Mouse (Mus musculus): ENCODE measurements around the gene Aacs. TPM values are rescaled to one million over a fixed set of nuclear protein-coding genes. Genes with fewer than 3 reads are reported as not detected.
"Not testable (repeated sequence)": the region's sequence is repeated elsewhere in the genome, so short reads cannot be mapped to it uniquely, and the experiment has no call there.

Aacs gene
- 35.5 and 42.4 TPM in 2 replicates for polyA plus RNA-seq (2012; rRNA removed)
- 35.9 and 43.3 TPM in 2 replicates for polyA plus RNA-seq (2014; fragmentation: Nextera tagmentation; extraction: Ambion mirVana)

DNA sequence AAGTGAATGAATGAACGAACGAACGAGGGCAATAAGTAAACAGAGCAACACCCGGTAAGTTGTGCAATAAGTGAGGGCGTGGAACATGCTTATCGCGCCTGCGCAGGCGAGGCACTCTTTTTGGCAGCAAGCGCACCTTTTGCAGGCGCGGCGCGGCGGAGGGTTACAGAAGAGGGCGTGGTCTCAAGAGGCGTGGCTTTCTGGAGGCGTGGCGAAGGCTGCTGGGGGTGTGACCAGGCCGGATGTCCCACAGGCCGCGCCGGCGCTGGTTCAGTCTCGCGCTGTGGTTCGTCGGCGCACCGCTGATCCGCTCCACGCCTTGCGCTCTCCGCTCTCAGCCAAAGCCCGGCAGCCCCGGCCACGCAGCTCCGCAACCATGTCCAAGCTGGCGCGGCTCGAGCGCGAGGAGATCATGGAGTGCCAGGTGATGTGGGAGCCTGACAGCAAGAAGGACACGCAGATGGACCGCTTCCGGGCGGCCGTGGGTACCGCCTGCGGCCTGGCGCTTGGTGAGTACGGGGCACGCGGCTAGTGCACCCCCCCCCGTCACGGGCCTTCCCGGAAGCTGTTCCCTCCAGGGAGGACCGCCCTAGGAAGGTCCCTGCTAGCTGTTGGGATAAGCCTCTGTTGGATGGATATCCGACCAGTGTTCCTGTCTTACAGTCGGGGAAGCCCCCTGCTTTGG, at the start of gene Aacs:
Aacs (plus strand) TSS at position 214 of the 685 bp plus-strand sequence.
- Histone ChIP-seq H3K4me3 (replicated peaks; ENCODE audit: low read length) (peak within 1 kb of the TSS; percentile 66), H3K27ac (replicated peaks; ENCODE audit: low read depth, low read length) (0 out of 2 replicates have a peak within 1 kb of the TSS, but pooled peaks have one; percentile 39), H3K36me3 (ENCODE audit: control insufficient read depth, insufficient read depth, low read length) (peaks cover 7% of the 10 kb centered on the region; the same call in 1 of the 2 replicates), H3K9ac (ENCODE audit: low read depth, low read length, severe bottlenecking) (peak within 1 kb of the TSS; percentile 66), H3K27me3 (ENCODE audit: control insufficient read depth, insufficient read depth, low read length) (no peaks in the 10 kb centered on the region), H3K9me3 (ENCODE audit: control insufficient read depth, low read length) (no peaks in the 10 kb centered on the region), H3K4me2 (replicated peaks; ENCODE audit: low read depth, low read length, severe bottlenecking) (peak within 1 kb of the TSS; percentile 78), H3K4me1 (ENCODE audit: control insufficient read depth, insufficient read depth, low read length) (peaks cover 17% of the 10 kb centered on the region)
- WGBS: 2% methylated on average over 28 of the region's 60 CpGs
- DNase-seq (ENCODE audit: low spot score): peak; percentile 95
- ATAC-seq (ENCODE audit: low FRiP score, low read depth): peak; percentile 96
- 0 out of 2 replicates have a peak, but pooled peaks have one; percentile 53 for TF ChIP-seq POLR2A (IDR thresholded peaks at IDR 0.05; ENCODE audit: borderline replicate concordance, extremely low read depth, insufficient read depth, insufficient read length)

DNA sequence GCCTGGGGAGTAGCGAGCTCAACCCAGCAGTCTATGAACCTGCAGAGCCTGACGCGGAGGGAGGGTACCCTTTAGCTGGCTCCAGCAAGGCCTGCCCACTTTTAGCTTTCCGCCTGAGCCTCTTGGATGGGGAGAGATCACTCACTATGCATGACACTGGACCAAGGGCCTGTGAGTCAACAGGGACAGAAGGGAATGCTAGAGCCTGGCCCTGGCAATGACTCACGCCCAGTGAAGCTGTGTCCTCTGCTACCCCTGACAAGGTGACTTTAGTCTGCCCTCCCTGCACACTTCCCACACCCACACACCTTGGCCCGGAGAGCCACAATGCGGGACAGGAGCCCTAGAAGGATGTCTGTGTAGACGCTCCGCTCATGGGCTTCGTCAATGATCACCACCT, 49.3 kb upstream of the Aacs start:
- DNase-seq (ENCODE audit: low spot score): no peak
- no peak for ATAC-seq (ENCODE audit: low FRiP score, low read depth)
- Histone ChIP-seq H3K4me1 (ENCODE audit: control insufficient read depth, insufficient read depth, low read length) (no peaks in the 10 kb centered on the region), H3K9me3 (ENCODE audit: control insufficient read depth, low read length) (no peaks in the 10 kb centered on the region), H3K4me2 (replicated peaks; ENCODE audit: low read depth, low read length, severe bottlenecking) (no peak overlapping the region), H3K36me3 (ENCODE audit: control insufficient read depth, insufficient read depth, low read length) (peaks cover 98% of the 10 kb centered on the region), H3K9ac (ENCODE audit: low read depth, low read length, severe bottlenecking) (no peak overlapping the region), H3K4me3 (replicated peaks; ENCODE audit: low read length) (no peak overlapping the region), H3K27ac (replicated peaks; ENCODE audit: low read depth, low read length) (no peak overlapping the region), H3K27me3 (ENCODE audit: control insufficient read depth, insufficient read depth, low read length) (no peaks in the 10 kb centered on the region)
- WGBS: 99% methylated on average over 10 of the region's 10 CpGs
- TF ChIP-seq POLR2A (IDR thresholded peaks at IDR 0.05; ENCODE audit: borderline replicate concordance, extremely low read depth, insufficient read depth, insufficient read length): no peak

DNA sequence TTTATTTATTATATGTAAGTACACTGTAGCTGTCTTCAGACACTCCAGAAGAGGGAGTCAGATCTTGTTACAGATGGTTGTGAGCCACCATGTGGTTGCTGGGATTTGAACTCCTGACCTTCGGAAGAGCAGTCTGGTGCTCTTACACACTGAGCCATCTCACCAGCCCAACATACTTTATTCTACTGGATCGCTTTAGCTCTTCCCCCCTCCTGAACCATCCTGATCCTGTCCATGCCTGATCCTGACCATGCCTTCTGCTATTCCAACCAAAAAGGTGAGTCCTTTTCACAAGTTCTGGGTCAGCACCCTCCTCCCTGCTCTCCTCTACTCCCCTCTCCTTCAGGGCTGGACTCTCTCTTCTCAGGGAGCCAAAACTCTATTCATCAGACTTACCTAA, 43.3 kb upstream of the Aacs start:
- not testable (repeated sequence) for H3K9ac ChIP-seq (ENCODE audit: low read depth, low read length, severe bottlenecking); H3K4me3 ChIP-seq (replicated peaks; ENCODE audit: low read length); H3K9me3 ChIP-seq (ENCODE audit: control insufficient read depth, low read length); ATAC-seq (ENCODE audit: low FRiP score, low read depth); DNase-seq (ENCODE audit: low spot score); H3K27ac ChIP-seq (replicated peaks; ENCODE audit: low read depth, low read length); H3K4me2 ChIP-seq (replicated peaks; ENCODE audit: low read depth, low read length, severe bottlenecking); H3K4me1 ChIP-seq (ENCODE audit: control insufficient read depth, insufficient read depth, low read length); H3K27me3 ChIP-seq (ENCODE audit: control insufficient read depth, insufficient read depth, low read length)
- WGBS: 92% methylated on average over 2 of the region's 2 CpGs
- peaks cover 42% of the 10 kb centered on the region for H3K36me3 ChIP-seq (ENCODE audit: control insufficient read depth, insufficient read depth, low read length)

DNA sequence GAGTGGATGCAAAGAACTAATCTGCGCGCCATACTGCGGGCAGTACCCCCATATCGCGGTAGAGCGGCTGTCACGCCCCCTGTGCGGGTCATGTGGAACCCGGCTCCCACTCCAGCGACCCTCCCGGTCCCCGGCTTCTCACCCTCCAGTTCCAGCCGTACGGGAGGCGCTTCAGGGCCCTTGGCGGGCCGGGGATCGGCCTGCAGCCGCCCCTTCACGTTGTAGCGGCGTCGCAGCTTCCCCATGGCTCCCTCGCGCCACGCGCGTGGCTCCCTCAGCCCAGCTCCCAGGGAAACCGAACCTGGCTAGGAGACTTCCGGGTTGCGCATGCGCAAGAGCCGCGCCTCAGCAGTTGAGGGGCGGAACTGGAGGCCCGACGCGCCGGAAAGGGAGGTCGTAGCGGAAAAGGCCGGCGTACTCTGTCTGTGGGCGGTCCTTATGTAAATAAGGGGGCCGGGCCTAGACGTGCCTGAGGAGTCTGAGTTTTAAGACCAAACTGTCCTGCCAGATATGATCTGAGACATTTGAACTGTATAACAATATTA, 41.7 kb upstream of the Aacs start, which contains the start of gene Dhx37:
Dhx37 (minus strand) TSS at position 329 of the 545 bp plus-strand sequence.
- DNase-seq (ENCODE audit: low spot score) (peak; percentile 98), ATAC-seq (ENCODE audit: low FRiP score, low read depth) (peak; percentile 98)
- peak; percentile 87; the same call in 1 of the 2 replicates for TF ChIP-seq POLR2A (IDR thresholded peaks at IDR 0.05; ENCODE audit: borderline replicate concordance, extremely low read depth, insufficient read depth, insufficient read length)
- WGBS: under 1% methylated on average over 41 of the region's 46 CpGs
- no peaks in the 10 kb centered on the region for H3K9me3 ChIP-seq (ENCODE audit: control insufficient read depth, low read length)
- peaks cover 9% of the 10 kb centered on the region for H3K4me1 ChIP-seq (ENCODE audit: control insufficient read depth, insufficient read depth, low read length)
- peak within 1 kb of the TSS; percentile 93 for H3K4me3 ChIP-seq (replicated peaks; ENCODE audit: low read length)
- H3K4me2 ChIP-seq (replicated peaks; ENCODE audit: low read depth, low read length, severe bottlenecking): peak within 1 kb of the TSS; percentile 91
- H3K9ac ChIP-seq (ENCODE audit: low read depth, low read length, severe bottlenecking): peak within 1 kb of the TSS; percentile 84
- peaks cover 28% of the 10 kb centered on the region for H3K36me3 ChIP-seq (ENCODE audit: control insufficient read depth, insufficient read depth, low read length)
- H3K27me3 ChIP-seq (ENCODE audit: control insufficient read depth, insufficient read depth, low read length): no peaks in the 10 kb centered on the region
- peak within 1 kb of the TSS; percentile 63; the same call in 1 of the 2 replicates for H3K27ac ChIP-seq (replicated peaks; ENCODE audit: low read depth, low read length)

DNA sequence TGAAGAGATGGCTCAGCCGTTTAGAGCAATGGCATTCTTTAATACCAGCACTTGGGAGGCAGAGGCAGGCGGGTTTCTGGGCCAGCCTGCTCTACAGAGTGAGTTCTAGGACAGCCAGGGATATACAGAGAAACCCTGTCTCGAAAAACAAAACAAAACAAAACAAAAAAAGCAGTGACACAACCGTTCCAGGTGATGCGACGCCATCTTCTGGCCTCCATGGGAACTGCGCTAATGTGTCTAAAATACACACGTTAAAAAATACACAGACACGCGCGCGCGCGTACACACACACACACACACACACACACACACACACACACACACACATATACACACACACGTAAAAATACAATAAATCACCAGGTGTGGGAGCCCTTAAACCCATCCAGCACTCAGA, 41.3 kb upstream of the Aacs start:
- H3K4me1 ChIP-seq (ENCODE audit: control insufficient read depth, insufficient read depth, low read length); H3K27me3 ChIP-seq (ENCODE audit: control insufficient read depth, insufficient read depth, low read length); ATAC-seq (ENCODE audit: low FRiP score, low read depth); H3K9me3 ChIP-seq (ENCODE audit: control insufficient read depth, low read length); DNase-seq (ENCODE audit: low spot score); H3K27ac ChIP-seq (replicated peaks; ENCODE audit: low read depth, low read length); H3K9ac ChIP-seq (ENCODE audit: low read depth, low read length, severe bottlenecking): not testable (repeated sequence)
- H3K4me3 ChIP-seq (replicated peaks; ENCODE audit: low read length): peak overlapping the region; percentile 93
- H3K4me2 ChIP-seq (replicated peaks; ENCODE audit: low read depth, low read length, severe bottlenecking): peak overlapping the region; percentile 91
- H3K36me3 ChIP-seq (ENCODE audit: control insufficient read depth, insufficient read depth, low read length): peaks cover 24% of the 10 kb centered on the region
- 54% methylated on average over 14 of the region's 15 CpGs for WGBS
